8 mouse cellular contexts compared by ENCODE assay signal in genomic region chr15:88837199-88837932, GRCm38 (mm10). TPM values are rescaled to one million over a fixed set of nuclear protein-coding genes. Genes with fewer than 3 reads are reported as not detected.
A peak's percentile ranks its signal among the peaks of the same experiment; 100 is the strongest.
DNase-seq lines count a peak whose midpoint lies in the region; ATAC-seq and TF ChIP-seq lines count a peak whose summit lies in the region.

No protein-coding gene starts in this region.

- ATAC-seq in liver, embryonic 13.5 days (ENCODE audit: low read depth): peak; percentile 52

- no peaks in the 10 kb centered on the region for H3K27me3 ChIP-seq in heart, embryonic 10.5 days (ENCODE audit: insufficient read depth, poor library complexity, severe bottlenecking)
- peaks cover 19% of the 10 kb centered on the region for H3K27me3 ChIP-seq in liver, embryonic 13.5 days
- H3K27me3 ChIP-seq in myocyte (ENCODE audit: control insufficient read depth, insufficient read depth, insufficient read length): no peaks in the 10 kb centered on the region

- no peaks in the 10 kb centered on the region for H3K9me3 ChIP-seq in heart, embryonic 10.5 days
- no peaks in the 10 kb centered on the region for H3K9me3 ChIP-seq in liver, embryonic 13.5 days (replicated peaks)

- H3K4me1 ChIP-seq in heart, embryonic 10.5 days: peaks cover 67% of the 10 kb centered on the region
- H3K4me1 ChIP-seq in liver, embryonic 13.5 days (replicated peaks): peaks cover 35% of the 10 kb centered on the region

- H3ac ChIP-seq in myocyte (ENCODE audit: control insufficient read depth, insufficient read length): no peak overlapping the region

- TF ChIP-seq POLR2A in myocyte (IDR thresholded peaks at IDR 0.05; ENCODE audit: insufficient read length, low read depth): peak; percentile 33

- no peaks in the 10 kb centered on the region for H3K79me2 ChIP-seq in myocyte (ENCODE audit: control insufficient read depth, insufficient read depth)

- peak overlapping the region; percentile 69 for H3K4me2 ChIP-seq in liver, embryonic 13.5 days
- H3K4me2 ChIP-seq in myocyte (ENCODE audit: low read depth): peak overlapping the region; percentile 100

- peak overlapping the region; percentile 69 for H3K4me3 ChIP-seq in heart, embryonic 10.5 days
- peak overlapping the region; percentile 56 for H3K4me3 ChIP-seq in liver, embryonic 13.5 days (replicated peaks)
- H3K4me3 ChIP-seq in myocyte: peak overlapping the region; percentile 42

- no peaks in the 10 kb centered on the region for H3K36me3 ChIP-seq in heart, embryonic 10.5 days
- no peaks in the 10 kb centered on the region for H3K36me3 ChIP-seq in liver, embryonic 13.5 days
- H3K36me3 ChIP-seq in myocyte (ENCODE audit: control insufficient read depth, insufficient read depth): no peaks in the 10 kb centered on the region

- DNase-seq in spleen, postnatal 36 days (ENCODE audit: low spot score in 2 of 2): peak; percentile 33 to 47
- DNase-seq in spleen, postnatal 14 days (ENCODE audit: low spot score in 2 of 2): no peak
- DNase-seq in embryo, embryonic 10.5 days (ENCODE audit: low spot score): peak; percentile 79
- DNase-seq in heart, embryonic 10.5 days (ENCODE audit: low spot score): peak; percentile 86
- peak; percentile 77 for DNase-seq in kidney, adult 8-10 months
- DNase-seq in liver, embryonic 13.5 days: peak; percentile 19
- peak; percentile 74 for DNase-seq in urinary bladder, postnatal 14 days (ENCODE audit: low spot score)

- H3K27ac ChIP-seq in heart, embryonic 10.5 days: peak overlapping the region; percentile 92
- H3K27ac ChIP-seq in liver, embryonic 13.5 days: no peak overlapping the region

- 1% methylated on average over 39 of the region's 39 CpGs for WGBS in heart, embryonic 10.5 days
- 2% methylated on average over 39 of the region's 39 CpGs for WGBS in liver, embryonic 13.5 days (ENCODE audit: insufficient replicate concordance)

- peak overlapping the region; percentile 29; the same call in 1 of the 2 replicates for H3K9ac ChIP-seq in liver, embryonic 13.5 days

TF ChIP-seq in myocyte, 11 proteins besides CTCF, POLR2A, EP300 and RAD21:
- TF ChIP-seq REST (IDR thresholded peaks at IDR 0.05; ENCODE audit: insufficient read depth, insufficient read length) (no peak), SRF (IDR thresholded peaks at IDR 0.05; ENCODE audit: control insufficient read depth, insufficient read length, low read depth) (no peak), USF1 (IDR thresholded peaks at IDR 0.05; ENCODE audit: low read depth) (no peak), MAX (IDR thresholded peaks at IDR 0.05; ENCODE audit: low read depth) (no peak), TCF12 (IDR thresholded peaks at IDR 0.05; ENCODE audit: insufficient read depth, poor library complexity, severe bottlenecking) (no peak), POLR2AphosphoS2 (IDR thresholded peaks at IDR 0.05; ENCODE audit: insufficient read length, low read depth) (no peak), MYOD1 (IDR thresholded peaks at IDR 0.05; ENCODE audit: control insufficient read depth in 1 of 3, insufficient read length in 2 of 3, low read depth in 2 of 3) (no peak), CEBPB (IDR thresholded peaks at IDR 0.05; ENCODE audit: insufficient read depth, poor library complexity, severe bottlenecking) (no peak), MYOG (IDR thresholded peaks at IDR 0.05; ENCODE audit: control insufficient read depth in 1 of 3, insufficient read depth in 1 of 3, insufficient read length in 2 of 3, low read depth in 2 of 3) (no peak), E2F4 (IDR thresholded peaks at IDR 0.05; ENCODE audit: insufficient read depth) (no peak), TCF3 (IDR thresholded peaks at IDR 0.05; ENCODE audit: insufficient read length, low read depth) (no peak)

RNA-seq across cellular contexts. Expression of gene Creld2, which starts 17.9 kb away (rescaled TPM):
- 98.6 and 126 TPM in 2 replicates for polyA plus RNA-seq in heart, embryonic 10.5 days (2016; fragmentation: Nextera tagmentation; extraction: Ambion mirVana)
- polyA plus RNA-seq in liver, embryonic 13.5 days (2015; fragmentation: Nextera tagmentation; extraction: Ambion mirVana): 49.6 and 55.4 TPM in 2 replicates
- 49.3 TPM for polyA plus RNA-seq in myocyte (2012; fragmentation: generic; extraction: Trizol)

RNA-seq across cellular contexts. Expression of gene Alg12, which starts 18.2 kb away (rescaled TPM):
- polyA plus RNA-seq in heart, embryonic 10.5 days (2016; fragmentation: Nextera tagmentation; extraction: Ambion mirVana): 14.6 and 15.2 TPM in 2 replicates
- 5.6 and 6.3 TPM in 2 replicates for polyA plus RNA-seq in liver, embryonic 13.5 days (2015; fragmentation: Nextera tagmentation; extraction: Ambion mirVana)
- polyA plus RNA-seq in myocyte (2012; fragmentation: generic; extraction: Trizol): 15.0 TPM

RNA-seq across cellular contexts. Expression of gene Pim3, which starts 24.6 kb away (rescaled TPM):
- polyA plus RNA-seq in heart, embryonic 10.5 days (2016; fragmentation: Nextera tagmentation; extraction: Ambion mirVana): 68.1 and 73.7 TPM in 2 replicates
- polyA plus RNA-seq in liver, embryonic 13.5 days (2015; fragmentation: Nextera tagmentation; extraction: Ambion mirVana): 13.8 and 15.1 TPM in 2 replicates
- 26.9 TPM for polyA plus RNA-seq in myocyte (2012; fragmentation: generic; extraction: Trizol)

Comparison
In these comparisons a context has a peak if more than half of its experiments do, and no peak if none do; other contexts are left out.
1. DNase-seq: peak in spleen, postnatal 36 days (2 of 2), embryo, embryonic 10.5 days (single experiment), heart, embryonic 10.5 days (single experiment), kidney, adult 8-10 months (2 of 2), liver, embryonic 13.5 days (single experiment) and urinary bladder, postnatal 14 days (single experiment); none in spleen, postnatal 14 days (0 of 2).
2. Peak in every context shown above with its lines, with median percentiles within 50 percentile points of each other: H3K4me3 ChIP-seq.